Mouse (Mus musculus) bone marrow, adult 2 months (tissue): ENCODE data around the gene Flnc.

Source experiments
- CTCF ChIP-seq: fragments of 200-500 bp; IDR thresholded peaks from 2 replicates; pipeline ENCODE4 v1.5.1; 2011; ENCODE audit warnings: low read length, control low read depth; ENCODE audit not compliant: control insufficient read depth, insufficient read depth
- POLR2A ChIP-seq: fragments of 200-500 bp; IDR thresholded peaks from 2 replicates; pipeline ENCODE4 v1.6.1; 2011; ENCODE audit warnings: low read depth, mild to moderate bottlenecking, control low read depth, low read length, borderline replicate concordance; ENCODE audit not compliant: control insufficient read depth

DNA sequence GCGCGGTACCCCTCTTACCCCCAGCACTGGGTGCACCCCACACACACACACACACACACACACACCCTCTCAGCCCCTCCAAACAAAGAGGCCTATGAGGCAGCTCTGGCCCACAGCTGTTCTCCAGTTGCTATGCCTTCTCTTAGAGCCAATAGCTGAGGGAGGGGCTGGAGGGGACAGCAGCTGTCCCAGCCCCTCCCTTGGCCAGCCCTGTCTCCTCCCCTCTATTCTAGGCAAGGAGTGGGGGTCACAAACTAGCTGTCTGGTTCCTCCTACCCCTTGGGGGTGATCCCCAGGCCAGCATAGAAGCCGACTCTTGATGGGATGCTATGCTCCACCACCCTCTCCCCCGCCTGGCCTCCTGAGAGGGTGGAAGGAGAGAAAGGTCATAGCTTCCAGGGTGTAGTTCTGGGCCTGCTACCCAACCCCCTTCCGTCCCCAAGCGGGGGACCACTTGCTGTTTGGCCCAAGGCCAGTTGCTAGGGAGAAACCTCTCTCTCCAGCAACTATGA, 2.9 kb downstream of the Flnc start:
- TF ChIP-seq CTCF (no peak), POLR2A (no peak)
